Mouse (Mus musculus) small intestine, adult 2 months (tissue): Measurements from ENCODE around the gene Metrn.

ENCODE experiments used
- CTCF ChIP-seq: fragments of 200-500 bp; IDR thresholded peaks from 2 replicates; pipeline ENCODE4 v1.5.1; 2012; ENCODE audit warnings: low read depth, mild to moderate bottlenecking, control low read depth, inconsistent platforms, low read length, moderate library complexity, mixed read lengths; ENCODE audit not compliant: insufficient replicate concordance, insufficient read length; ENCODE audit errors: extremely low read depth
- POLR2A ChIP-seq: fragments of 200-500 bp; IDR thresholded peaks from 2 replicates; pipeline ENCODE4 v1.6.1; 2012; ENCODE audit warnings: low read depth, mild to moderate bottlenecking, control low read depth, inconsistent platforms, low read length, moderate library complexity

DNA sequence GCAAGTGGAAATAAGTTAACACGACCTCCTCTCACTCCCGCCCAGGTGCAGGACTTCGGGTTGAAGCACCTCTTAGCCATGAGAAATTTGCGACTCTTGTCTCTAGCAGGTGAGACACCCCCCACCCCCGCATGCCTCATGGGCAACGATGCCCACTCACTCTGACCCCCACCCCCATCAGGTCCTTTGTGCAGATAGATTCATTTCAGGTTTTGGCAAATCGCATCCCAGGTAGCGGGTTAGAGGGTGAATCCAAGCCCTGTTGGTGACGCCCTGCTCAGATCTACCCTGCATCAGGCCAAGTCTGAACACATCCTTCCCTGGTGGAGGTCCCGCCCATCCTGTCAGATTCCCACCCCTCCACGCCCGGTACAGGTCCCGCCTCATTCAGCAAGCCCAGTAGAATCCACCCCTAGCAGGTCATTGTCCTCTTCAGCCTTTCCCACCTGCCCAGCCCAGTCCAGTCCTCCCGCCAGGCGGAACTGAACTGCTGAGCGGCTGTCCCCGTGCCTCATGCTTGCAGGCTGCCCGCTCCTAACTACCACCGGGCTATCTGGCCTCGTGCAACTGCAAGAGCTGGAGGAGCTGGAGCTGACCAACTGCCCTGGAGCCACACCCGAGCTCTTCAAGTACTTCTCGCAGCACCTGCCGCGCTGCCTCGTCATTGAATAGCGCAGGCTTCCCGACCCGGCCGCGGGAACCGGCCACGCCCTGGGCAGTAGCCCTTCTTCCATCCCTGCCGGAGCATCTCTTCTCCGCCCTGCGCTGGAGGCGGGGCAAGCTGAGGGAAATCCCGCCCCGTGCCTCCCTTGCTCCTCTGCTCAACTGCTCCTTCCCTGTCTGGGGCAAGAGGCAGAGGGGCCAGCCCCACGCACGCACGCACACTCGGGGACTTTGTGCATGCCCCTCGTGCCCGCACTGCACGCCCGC lies 22.2 kb upstream of the Metrn start:
- TF ChIP-seq CTCF (no peak), POLR2A (no peak)
